Mouse (Mus musculus) hindbrain, embryonic 16.5 days (tissue): ENCODE measurements at regions not wholly inside any gene's neighbourhood (a gene's known extent, or its start where the extent isn't known, plus 50 kb on each side); places are given as distances from the start of the nearest gene placed in this dataset.

Experiments used
- ATAC-seq: fragments of 200-750 bp; cut with Nextera tagmentation; 2 replicates; pipeline ENCODE4 v1.8.0; 2017; ENCODE audit warnings: moderate TSS enrichment, moderate library complexity
- H3K27ac ChIP-seq: fragments of 300-500 bp; sonication (generic); 2 replicates; pipeline ENCODE4 v1.5.1; 2014; ENCODE audit warnings: low read depth, mild to moderate bottlenecking, control low read depth, low read length, moderate library complexity
- H3K27me3 ChIP-seq: fragments of 300-500 bp; sonication (generic); replicated peaks from 2 replicates; pipeline ENCODE4 v1.6.1; 2014; ENCODE audit warnings: low read length; ENCODE audit not compliant: control insufficient read depth, insufficient read depth
- H3K36me3 ChIP-seq: fragments of 300-500 bp; sonication (generic); 2 replicates; pipeline ENCODE4 v1.6.1; 2014; ENCODE audit warnings: mild to moderate bottlenecking, low read length, moderate library complexity, mixed read lengths; ENCODE audit not compliant: control insufficient read depth, insufficient read depth
- H3K4me1 ChIP-seq: fragments of 300-500 bp; sonication (generic); 2 replicates; pipeline ENCODE4 v1.6.1; 2014; ENCODE audit warnings: low read depth, low read length; ENCODE audit not compliant: control insufficient read depth, insufficient read depth
- H3K4me2 ChIP-seq: fragments of 300-500 bp; sonication (generic); 2 replicates; pipeline ENCODE4 v1.6.1; 2014; ENCODE audit warnings: mild to moderate bottlenecking, low read length, control low read depth, moderate library complexity
- H3K4me3 ChIP-seq: fragments of 300-500 bp; sonication (generic); 2 replicates; pipeline ENCODE4 v1.5.1; 2014; ENCODE audit warnings: mild to moderate bottlenecking, low read length, control low read depth, moderate library complexity
- H3K9ac ChIP-seq: fragments of 300-500 bp; sonication (generic); 2 replicates; pipeline ENCODE4 v1.6.1; 2014; ENCODE audit warnings: low read depth, mild to moderate bottlenecking, control low read depth, low read length, moderate library complexity
- H3K9me3 ChIP-seq: fragments of 300-500 bp; sonication (generic); 2 replicates; pipeline ENCODE4 v1.6.1; 2014; ENCODE audit warnings: mild to moderate bottlenecking, low read length, moderate library complexity; ENCODE audit not compliant: control insufficient read depth
- WGBS: fragments of 180-500 bp; shearing (Covaris S2); extraction: QIAGEN DNeasy Blood & Tissue Kit; methylation state at CpG from one replicate; pipeline ENCODE4 v1.1.7; 2014; 5-methylcytosine and 5-hydroxymethylcytosine counted together

- no peak overlapping the region for H3K9ac ChIP-seq
- H3K4me2 ChIP-seq: no peak overlapping the region
- H3K9me3 ChIP-seq: no peaks in the 10 kb centered on the region
- H3K27me3 ChIP-seq: no peaks in the 10 kb centered on the region
- H3K4me3 ChIP-seq: no peak overlapping the region
- no peak for ATAC-seq
- H3K4me1 ChIP-seq: no peaks in the 10 kb centered on the region
- 93% methylated on average over 11 of the region's 11 CpGs for WGBS
- H3K27ac ChIP-seq: no peak overlapping the region
- H3K36me3 ChIP-seq: no peaks in the 10 kb centered on the region
Observed at GRCm38 (mm10) chr2:11416122-11416521, 137.8 kb downstream of the Pfkfb3 start.

DNA sequence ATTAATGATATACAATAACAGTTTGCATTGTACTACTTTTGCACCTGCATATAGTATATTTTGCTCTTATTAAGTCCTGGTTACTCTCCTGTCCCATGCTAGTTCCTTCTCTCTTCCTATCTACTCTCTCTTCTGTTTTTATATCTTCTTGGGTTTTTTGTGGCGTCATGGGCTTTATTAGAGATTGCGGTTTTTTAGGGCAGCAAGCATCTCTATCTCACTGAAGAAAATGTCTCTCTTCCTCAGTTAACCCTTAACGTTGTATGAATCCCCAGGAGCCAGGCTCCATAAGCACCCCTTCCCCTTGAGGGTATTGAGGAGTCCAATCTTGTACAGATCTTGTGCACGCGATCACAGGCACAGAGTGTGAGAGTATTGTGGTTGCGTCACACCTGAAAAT, 141.4 kb downstream of the Pfkfb3 start:
- H3K4me1 ChIP-seq: no peaks in the 10 kb centered on the region
- no peak overlapping the region for H3K9ac ChIP-seq
- H3K27me3 ChIP-seq: no peaks in the 10 kb centered on the region
- no peak overlapping the region for H3K4me2 ChIP-seq
- 94% methylated on average over 6 of the region's 6 CpGs for WGBS
- H3K36me3 ChIP-seq: no peaks in the 10 kb centered on the region
- H3K9me3 ChIP-seq: no peaks in the 10 kb centered on the region
- ATAC-seq: no peak
- no peak overlapping the region for H3K27ac ChIP-seq
- H3K4me3 ChIP-seq: no peak overlapping the region

- no peak for ATAC-seq
- Histone ChIP-seq H3K4me3 (no peak overlapping the region), H3K36me3 (no peaks in the 10 kb centered on the region), H3K4me1 (no peaks in the 10 kb centered on the region), H3K9me3 (no peaks in the 10 kb centered on the region), H3K27ac (no peak overlapping the region), H3K9ac (no peak overlapping the region), H3K27me3 (no peaks in the 10 kb centered on the region), H3K4me2 (no peak overlapping the region)
- 61% methylated on average over 5 of the region's 6 CpGs for WGBS
Observed at GRCm38 (mm10) chr2:11408497-11408896, 145.4 kb downstream of the Pfkfb3 start.

GRCm38 (mm10) chr2:11406103-11406615, 147.7 kb downstream of the Pfkfb3 start:
- 97% methylated on average over 1 of the region's 1 CpGs for WGBS
- H3K9ac ChIP-seq: no peak overlapping the region
- ATAC-seq: no peak

GRCm38 (mm10) chr2:11402218-11402848, 151.5 kb downstream of the Pfkfb3 start:
- no peak overlapping the region for H3K4me3 ChIP-seq
- 52% methylated on average over 10 of the region's 10 CpGs for WGBS
- ATAC-seq: no peak
- H3K27ac ChIP-seq: no peak overlapping the region
- H3K27me3 ChIP-seq: no peaks in the 10 kb centered on the region
- H3K4me1 ChIP-seq: no peaks in the 10 kb centered on the region
- no peak overlapping the region for H3K4me2 ChIP-seq
- H3K36me3 ChIP-seq: no peaks in the 10 kb centered on the region
- no peak overlapping the region for H3K9ac ChIP-seq
- no peaks in the 10 kb centered on the region for H3K9me3 ChIP-seq

More at GRCm38 (mm10) chr2:11406103-11406615, 147.7 kb downstream of the Pfkfb3 start:
- H3K27me3 ChIP-seq: no peaks in the 10 kb centered on the region
- no peak overlapping the region for H3K27ac ChIP-seq
- no peak overlapping the region for H3K4me3 ChIP-seq
- no peaks in the 10 kb centered on the region for H3K9me3 ChIP-seq
- H3K36me3 ChIP-seq: no peaks in the 10 kb centered on the region
- no peaks in the 10 kb centered on the region for H3K4me1 ChIP-seq
- no peak overlapping the region for H3K4me2 ChIP-seq

DNA sequence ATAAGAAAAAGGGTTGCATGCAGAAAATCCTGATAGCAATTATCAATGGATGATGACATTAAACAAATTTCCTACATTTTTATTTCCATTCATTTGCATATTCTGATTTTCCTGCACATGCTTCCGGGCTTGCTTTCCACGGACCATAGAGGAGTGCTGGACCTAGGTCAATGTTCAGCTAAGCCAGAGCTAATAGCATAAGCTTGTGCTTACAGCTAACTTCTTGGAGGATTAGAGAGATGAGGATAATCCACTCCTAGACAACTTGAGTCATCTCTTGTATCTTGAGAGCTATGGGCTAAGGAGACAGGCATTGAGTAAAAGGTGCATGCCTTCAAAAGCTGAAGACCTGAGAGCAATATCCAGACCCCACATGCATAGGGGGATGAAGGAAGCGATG, 154.5 kb downstream of the Pfkfb3 start:
- Histone ChIP-seq H3K4me2 (no peak overlapping the region), H3K9ac (no peak overlapping the region), H3K9me3 (no peaks in the 10 kb centered on the region), H3K4me3 (no peak overlapping the region), H3K27me3 (no peaks in the 10 kb centered on the region), H3K4me1 (no peaks in the 10 kb centered on the region), H3K27ac (no peak overlapping the region), H3K36me3 (no peaks in the 10 kb centered on the region)
- WGBS: 91% methylated on average over 3 of the region's 3 CpGs
- no peak for ATAC-seq

DNA sequence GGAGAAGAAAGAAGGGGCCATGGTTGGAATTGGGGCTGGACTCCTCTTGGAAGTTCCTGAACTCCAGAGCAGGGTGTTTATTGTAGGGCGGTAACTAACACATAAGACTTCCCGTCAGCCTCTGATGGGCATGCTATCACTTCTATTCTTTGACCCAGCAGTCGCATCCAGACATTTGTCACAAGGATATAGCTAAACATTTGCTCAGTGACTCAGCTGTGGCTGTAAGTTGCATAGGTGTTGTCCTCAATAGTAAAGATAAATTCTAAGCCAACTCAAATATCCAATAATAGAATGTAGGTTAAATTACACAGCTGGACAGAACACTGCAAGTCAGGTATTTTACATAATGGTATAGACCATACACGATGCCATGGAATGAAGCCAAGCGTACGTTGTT, 154.9 kb downstream of the Pfkfb3 start:
- ATAC-seq: no peak
- Histone ChIP-seq H3K4me2 (no peak overlapping the region), H3K27ac (no peak overlapping the region), H3K4me1 (no peaks in the 10 kb centered on the region), H3K9me3 (no peaks in the 10 kb centered on the region), H3K4me3 (no peak overlapping the region), H3K27me3 (no peaks in the 10 kb centered on the region), H3K36me3 (no peaks in the 10 kb centered on the region), H3K9ac (no peak overlapping the region)
- WGBS: 89% methylated on average over 6 of the region's 6 CpGs

DNA sequence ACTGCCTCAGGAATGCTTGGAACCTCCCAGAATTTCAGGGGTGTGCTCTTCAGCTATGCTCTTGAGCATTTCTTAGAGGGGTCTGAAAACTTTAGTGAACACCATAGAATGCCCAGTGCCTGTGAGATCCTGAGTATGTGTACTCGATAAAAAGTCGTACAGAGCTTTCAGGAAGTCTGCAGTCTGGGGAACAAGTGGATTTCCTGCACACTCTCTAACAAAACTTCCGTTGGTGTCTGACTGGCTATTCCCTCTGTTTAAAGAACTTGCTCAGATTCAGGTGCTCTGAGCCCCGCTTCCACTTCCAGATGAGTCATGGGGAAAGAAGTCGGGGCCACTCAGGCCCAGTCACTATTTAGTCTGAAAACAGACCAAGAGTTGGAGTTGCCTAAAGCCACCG, 155.5 kb downstream of the Pfkfb3 start:
- Histone ChIP-seq H3K4me3 (no peak overlapping the region), H3K36me3 (no peaks in the 10 kb centered on the region), H3K9ac (no peak overlapping the region), H3K27me3 (no peaks in the 10 kb centered on the region), H3K4me1 (no peaks in the 10 kb centered on the region), H3K9me3 (no peaks in the 10 kb centered on the region), H3K4me2 (no peak overlapping the region), H3K27ac (no peak overlapping the region)
- ATAC-seq: no peak
- 80% methylated on average over 6 of the region's 6 CpGs for WGBS

GRCm38 (mm10) chr2:11396835-11397234, 157.0 kb downstream of the Pfkfb3 start:
- Histone ChIP-seq H3K9me3 (no peaks in the 10 kb centered on the region), H3K27me3 (no peaks in the 10 kb centered on the region), H3K9ac (no peak overlapping the region), H3K4me3 (no peak overlapping the region), H3K4me2 (no peak overlapping the region), H3K36me3 (no peaks in the 10 kb centered on the region), H3K27ac (no peak overlapping the region), H3K4me1 (peaks cover 3% of the 10 kb centered on the region; the same call in 1 of the 2 replicates)
- WGBS: 92% methylated on average over 3 of the region's 3 CpGs
- ATAC-seq: no peak
